Mouse (Mus musculus): ENCODE results near the gene Gm14408.
"Not testable (repeated sequence)": the region's sequence is repeated elsewhere in the genome, so short reads cannot be mapped to it uniquely, and the experiment has no call there.

The Gm14408 gene

DNA sequence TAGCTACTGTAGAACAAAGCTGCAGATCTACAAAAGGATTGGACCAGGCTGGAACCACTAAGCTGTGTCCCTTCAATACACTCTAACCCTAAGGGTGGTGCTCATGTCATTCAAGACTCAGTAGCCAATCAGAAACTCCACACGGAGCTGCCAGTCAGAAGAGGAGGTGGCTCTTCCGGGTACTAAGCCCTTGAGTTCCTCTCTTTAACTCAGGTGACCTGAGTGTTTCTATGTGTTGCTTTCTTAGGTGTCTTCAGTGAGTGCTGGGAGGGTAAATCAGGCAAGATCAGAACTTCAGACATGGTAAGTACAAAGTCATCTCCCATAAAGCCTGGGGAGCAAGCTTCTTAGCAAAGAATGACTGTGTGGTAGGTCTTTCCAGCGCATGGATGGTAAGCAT, at the start of gene Gm14408:
Gene Gm14408 (plus strand): TSS at position 301 of the 400 bp plus-strand sequence.
- DNase-seq = not testable (repeated sequence)

DNA sequence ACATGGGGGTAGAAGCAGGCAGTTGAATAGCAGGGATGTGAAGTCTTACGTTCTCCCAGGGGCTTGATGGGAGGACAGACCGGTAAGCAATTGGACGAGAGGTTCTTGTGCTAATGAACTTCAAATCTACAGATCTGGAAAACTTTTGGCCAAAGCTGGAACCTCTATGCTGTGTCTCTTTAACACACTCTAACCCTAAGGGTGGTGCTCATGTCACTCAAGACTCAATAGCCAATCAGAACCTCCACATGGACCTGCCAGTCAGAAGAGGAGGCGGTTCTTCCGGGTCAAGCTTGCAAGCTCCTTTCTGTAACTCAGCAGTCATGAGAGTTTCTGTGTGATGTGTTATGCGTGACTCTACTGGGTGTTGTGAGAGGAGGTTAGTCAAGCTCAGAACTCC, 32.6 kb upstream of the Gm14408 start, which contains the start of gene Gm14295:
Gene Gm14295 (plus strand): TSS at position 301 of the 400 bp plus-strand sequence.
- DNase-seq = not testable (repeated sequence)

DNA sequence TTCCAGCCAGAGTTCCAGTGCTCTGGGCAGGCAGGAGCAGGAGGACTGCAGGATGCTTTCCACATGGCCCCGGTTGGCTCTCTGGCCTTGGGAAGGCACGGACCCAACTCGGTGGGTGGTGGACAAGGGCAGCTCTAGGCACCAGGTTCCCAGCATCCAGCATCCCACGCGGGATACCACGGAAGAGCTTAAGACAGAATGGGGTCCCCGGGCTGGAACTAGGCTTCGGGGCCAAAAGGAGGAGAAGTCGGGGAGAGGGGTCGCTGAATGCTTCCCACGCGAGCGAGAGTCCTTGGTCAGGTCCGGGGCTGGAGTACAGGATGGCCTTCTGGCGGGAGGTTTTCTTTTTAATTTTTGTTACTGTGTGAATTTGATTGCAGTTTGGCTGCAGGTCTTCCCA, 32.2 kb upstream of the Gm14408 start:
- DNase-seq = not testable (repeated sequence)
